Mouse (Mus musculus): ENCODE results near the gene Filip1l.

DNA sequence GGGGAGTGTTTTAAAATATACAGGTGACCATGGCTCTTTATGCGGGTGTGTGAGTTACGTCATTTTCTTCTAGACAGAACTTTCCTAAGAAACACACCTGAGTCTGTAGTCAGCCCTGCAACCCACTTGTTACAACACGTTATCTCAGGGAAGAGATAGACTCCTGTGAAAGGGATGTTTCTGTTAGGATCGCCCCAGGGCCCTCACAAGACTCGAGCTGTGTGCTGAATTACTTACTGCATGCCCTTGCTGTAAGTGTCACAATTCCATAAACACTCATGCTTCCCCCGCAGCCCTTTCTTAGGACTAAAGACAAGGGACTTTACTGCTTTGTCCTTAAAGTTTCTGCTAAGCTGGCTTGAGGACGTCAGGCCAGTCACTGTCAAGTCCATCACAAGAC lies 20.6 kb upstream of the Filip1l start:
- TF ChIP-seq CTCF (conservative IDR thresholded peaks at IDR 0.05; ENCODE audit: insufficient read depth, insufficient read length, low read depth, low read length) (no peak), POLR2A (IDR thresholded peaks at IDR 0.05; ENCODE audit: low read depth, low read length) (no peak)

Data from kidney, adult 2 months (tissue).